Mouse (Mus musculus) cerebellum, adult 2 months (tissue): ENCODE data around the gene Nol10. TPM values are rescaled to one million over a fixed set of nuclear protein-coding genes. Genes with fewer than 3 reads are reported as not detected.
A peak's percentile ranks its signal among the peaks of the same experiment; 100 is the strongest.

Experiments
- DNase-seq, 2 experiments: peaks; one replicate each; pipeline ENCODE4 v3.0.0; 2021
- H3K27ac ChIP-seq: fragments of 200-500 bp; 2 replicates; pipeline ENCODE4 v1.5.1; 2012; ENCODE audit warnings: low read length, control low read depth, inconsistent platforms; ENCODE audit not compliant: insufficient read depth
- H3K27me3 ChIP-seq: fragments of 200-500 bp; 2 replicates; pipeline ENCODE4 v1.6.1; 2012; ENCODE audit warnings: inconsistent platforms, mild to moderate bottlenecking, low read length, moderate library complexity; ENCODE audit not compliant: control insufficient read depth, insufficient read depth
- H3K4me1 ChIP-seq: fragments of 200-500 bp; 2 replicates; pipeline ENCODE4 v1.6.1; 2011; ENCODE audit warnings: low read length; ENCODE audit not compliant: control insufficient read depth, insufficient read depth
- H3K4me3 ChIP-seq: fragments of 200-500 bp; replicated peaks from 2 replicates; pipeline ENCODE3; 2011; ENCODE audit warnings: mild to moderate bottlenecking, low read depth, low read length, control low read depth; ENCODE audit not compliant: insufficient read depth
- CTCF ChIP-seq: fragments of 200-500 bp; IDR thresholded peaks from 2 replicates; pipeline ENCODE4 v1.5.1; 2011; ENCODE audit warnings: low read depth, mild to moderate bottlenecking, control low read depth, low read length, moderate library complexity, borderline replicate concordance; ENCODE audit not compliant: insufficient read depth
- POLR2A ChIP-seq: fragments of 200-500 bp; IDR thresholded peaks from 2 replicates; pipeline ENCODE4 v1.6.1; 2011; ENCODE audit warnings: low read length, control low read depth, borderline replicate concordance; ENCODE audit not compliant: insufficient read depth
- WGBS: fragments of 180-500 bp; shearing (Covaris S2); methylation state at CpG from one replicate; pipeline ENCODE4 v1.1.7; 2018; 5-methylcytosine and 5-hydroxymethylcytosine counted together
- polyA plus RNA-seq: library from polyadenylated mRNA; depleted of rRNA; stranded (reverse); fragments of >200 nt; gene quantifications from 2 replicates; pipeline ENCODE4 v1.2.3, GENCODE M21; 2012

The Nol10 gene
- polyA plus RNA-seq, 1 experiment = 14.9 TPM

- Histone ChIP-seq H3K4me3 (no peak overlapping the region), H3K27ac (no peak overlapping the region), H3K27me3 (no peaks in the 10 kb centered on the region), H3K4me1 (no peaks in the 10 kb centered on the region; the same call in 1 of the 2 replicates)
- 96% methylated on average over 3 of the region's 3 CpGs for WGBS
- no peak for DNase-seq
- TF ChIP-seq POLR2A (no peak), CTCF (no peak)
Observed at GRCm38 (mm10) chr12:17369111-17369510, 20.9 kb downstream of the Nol10 start.

GRCm38 (mm10) chr12:17369551-17370325 lies 21.5 kb downstream of the Nol10 start:
- Histone ChIP-seq H3K27me3 (no peaks in the 10 kb centered on the region), H3K27ac (no peak overlapping the region), H3K4me3 (no peak overlapping the region), H3K4me1 (no peaks in the 10 kb centered on the region; the same call in 1 of the 2 replicates)
- TF ChIP-seq CTCF (no peak), POLR2A (no peak)
- no peak for DNase-seq
- 39% methylated on average over 7 of the region's 7 CpGs for WGBS

GRCm38 (mm10) chr12:17371589-17372235 lies 23.5 kb downstream of the Nol10 start:
- TF ChIP-seq POLR2A = no peak
- peak; percentile 16; the same call in 1 of the 2 replicates for TF ChIP-seq CTCF
- H3K27ac ChIP-seq = no peak overlapping the region
- no peak for DNase-seq
- 83% methylated on average over 8 of the region's 8 CpGs for WGBS
- H3K4me1 ChIP-seq = peaks cover 3% of the 10 kb centered on the region; the same call in 1 of the 2 replicates
- H3K4me3 ChIP-seq = no peak overlapping the region
- no peaks in the 10 kb centered on the region for H3K27me3 ChIP-seq

- Histone ChIP-seq H3K4me3 (no peak overlapping the region), H3K27me3 (no peaks in the 10 kb centered on the region), H3K27ac (no peak overlapping the region), H3K4me1 (peaks cover 4% of the 10 kb centered on the region; the same call in 1 of the 2 replicates)
- 89% methylated on average over 3 of the region's 3 CpGs for WGBS
- TF ChIP-seq CTCF = no peak
- no peak for DNase-seq
Observed at GRCm38 (mm10) chr12:17372696-17373095, 24.4 kb downstream of the Nol10 start.

- no peaks in the 10 kb centered on the region for H3K27me3 ChIP-seq
- 98% methylated on average over 5 of the region's 5 CpGs for WGBS
- no peak overlapping the region for H3K4me3 ChIP-seq
- DNase-seq = no peak
- peaks cover 4% of the 10 kb centered on the region; the same call in 1 of the 2 replicates for H3K4me1 ChIP-seq
- no peak overlapping the region for H3K27ac ChIP-seq
- TF ChIP-seq POLR2A (no peak), CTCF (no peak)
Observed at GRCm38 (mm10) chr12:17373470-17373975, 25.3 kb downstream of the Nol10 start.

GRCm38 (mm10) chr12:17375243-17375642 lies 27.0 kb downstream of the Nol10 start:
- 97% methylated on average over 4 of the region's 4 CpGs for WGBS
- no peak overlapping the region for H3K27ac ChIP-seq
- DNase-seq = no peak
- no peak overlapping the region for H3K4me3 ChIP-seq
- no peaks in the 10 kb centered on the region for H3K27me3 ChIP-seq
- H3K4me1 ChIP-seq = peaks cover 4% of the 10 kb centered on the region; the same call in 1 of the 2 replicates
- TF ChIP-seq CTCF (no peak), POLR2A (no peak)

GRCm38 (mm10) chr12:17376521-17376920 lies 28.3 kb downstream of the Nol10 start:
- H3K4me1 ChIP-seq = peaks cover 4% of the 10 kb centered on the region; the same call in 1 of the 2 replicates
- 36% methylated on average over 6 of the region's 6 CpGs for WGBS
- no peak overlapping the region for H3K27ac ChIP-seq
- H3K27me3 ChIP-seq = no peaks in the 10 kb centered on the region
- H3K4me3 ChIP-seq = no peak overlapping the region
- no peak for DNase-seq
- no peak for TF ChIP-seq POLR2A
- TF ChIP-seq CTCF = no peak

GRCm38 (mm10) chr12:17380991-17381390 lies 32.7 kb downstream of the Nol10 start:
- H3K27me3 ChIP-seq = no peaks in the 10 kb centered on the region
- TF ChIP-seq POLR2A (no peak), CTCF (no peak)
- H3K27ac ChIP-seq = no peak overlapping the region
- WGBS = 93% methylated on average over 6 of the region's 6 CpGs
- H3K4me3 ChIP-seq = no peak overlapping the region
- H3K4me1 ChIP-seq = peaks cover 4% of the 10 kb centered on the region; the same call in 1 of the 2 replicates
- no peak for DNase-seq
